Mouse (Mus musculus) heart, embryonic 15.5 days (tissue): ENCODE results near the gene Bud23. TPM values are rescaled to one million over a fixed set of nuclear protein-coding genes. Genes with fewer than 3 reads are reported as not detected.
"Not testable (repeated sequence)": the region's sequence is repeated elsewhere in the genome, so short reads cannot be mapped to it uniquely, and the experiment has no call there.

Experiments used
- ATAC-seq: fragments of 200-750 bp; cut with Nextera tagmentation; replicated peaks from 2 replicates; pipeline ENCODE4 v1.8.0; 2017; ENCODE audit warnings: low read depth, moderate TSS enrichment; ENCODE audit not compliant: insufficient number of reproducible peaks, insufficient read depth, low FRiP score
- H3K27ac ChIP-seq: fragments of 300-500 bp; sonication (generic); 2 replicates; pipeline ENCODE4 v1.5.1; 2015; ENCODE audit warnings: mild to moderate bottlenecking, inconsistent platforms
- H3K27me3 ChIP-seq: fragments of 300-500 bp; sonication (generic); 2 replicates; pipeline ENCODE4 v1.6.1; 2015; ENCODE audit warnings: inconsistent platforms
- H3K36me3 ChIP-seq: fragments of 300-500 bp; sonication (generic); 2 replicates; pipeline ENCODE4 v1.6.1; 2015; ENCODE audit warnings: mild to moderate bottlenecking, inconsistent platforms
- H3K4me1 ChIP-seq: fragments of 300-500 bp; sonication (generic); replicated peaks from 2 replicates; pipeline ENCODE4 v1.6.1; 2015; ENCODE audit warnings: inconsistent platforms
- H3K4me2 ChIP-seq: fragments of 300-500 bp; sonication (generic); 2 replicates; pipeline ENCODE4 v1.6.1; 2015; ENCODE audit warnings: inconsistent platforms, mild to moderate bottlenecking, moderate library complexity
- H3K4me3 ChIP-seq: fragments of 300-500 bp; sonication (generic); 2 replicates; pipeline ENCODE4 v1.5.1; 2015; ENCODE audit warnings: mild to moderate bottlenecking, inconsistent platforms
- H3K9ac ChIP-seq: fragments of 300-500 bp; sonication (generic); 2 replicates; pipeline ENCODE4 v1.6.1; 2015; ENCODE audit warnings: mild to moderate bottlenecking, inconsistent platforms
- H3K9me3 ChIP-seq: fragments of 300-500 bp; sonication (generic); replicated peaks from 2 replicates; pipeline ENCODE4 v1.6.1; 2016; ENCODE audit warnings: inconsistent platforms
- WGBS: fragments of 180-500 bp; shearing (Covaris S2); methylation state at CpG from one replicate; pipeline ENCODE4 v1.1.7; 2015; ENCODE audit warnings: mixed read lengths; 5-methylcytosine and 5-hydroxymethylcytosine counted together
- polyA plus RNA-seq: library from polyadenylated mRNA; unstranded; fragments of >200 nt; fragmentation: Nextera tagmentation; extraction: Ambion mirVana; gene quantifications from 2 replicates; pipeline ENCODE4 v1.2.1, GENCODE M21; 2015

Gene Bud23
- polyA plus RNA-seq = 49.4 and 68.2 TPM in 2 replicates

DNA sequence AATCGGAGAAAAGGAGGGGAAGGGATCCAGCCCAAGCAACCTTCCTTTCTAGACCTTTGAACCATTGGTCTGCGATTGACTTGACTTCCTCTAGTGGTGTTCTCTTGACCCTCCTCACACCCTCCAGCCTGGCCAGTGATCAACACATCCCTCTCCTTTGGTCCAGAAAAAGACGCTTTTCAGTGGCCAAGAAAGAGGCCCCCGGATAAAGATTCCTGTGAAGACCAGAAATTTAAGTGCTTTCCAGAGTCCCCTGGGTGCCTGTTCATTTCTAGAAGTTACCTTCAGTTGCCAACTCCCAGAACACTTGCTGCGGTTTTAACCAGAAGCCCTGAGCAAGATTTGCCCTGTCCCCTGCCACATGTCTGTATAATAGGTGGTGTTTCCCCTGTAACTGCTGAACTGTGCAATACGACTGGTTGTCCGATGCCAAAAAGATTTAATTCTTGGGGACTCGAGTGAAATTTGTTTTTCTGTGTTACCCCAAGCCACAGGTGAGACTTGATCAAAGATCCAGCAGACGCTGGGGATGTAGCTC, at the start of gene Bud23:
Bud23 (minus strand) TSS at position 51 of the 538 bp plus-strand sequence.
- H3K27ac ChIP-seq = peak within 1 kb of the TSS; percentile 65
- not testable (repeated sequence) for H3K27me3 ChIP-seq, H3K9me3 ChIP-seq, ATAC-seq
- H3K9ac ChIP-seq = peak within 1 kb of the TSS; percentile 89
- H3K36me3 ChIP-seq = peaks cover 32% of the 10 kb centered on the region
- peak within 1 kb of the TSS; percentile 94 for H3K4me3 ChIP-seq
- peak within 1 kb of the TSS; percentile 96 for H3K4me2 ChIP-seq
- peaks cover 23% of the 10 kb centered on the region for H3K4me1 ChIP-seq
- WGBS = 68% methylated on average over 9 of the region's 9 CpGs

DNA sequence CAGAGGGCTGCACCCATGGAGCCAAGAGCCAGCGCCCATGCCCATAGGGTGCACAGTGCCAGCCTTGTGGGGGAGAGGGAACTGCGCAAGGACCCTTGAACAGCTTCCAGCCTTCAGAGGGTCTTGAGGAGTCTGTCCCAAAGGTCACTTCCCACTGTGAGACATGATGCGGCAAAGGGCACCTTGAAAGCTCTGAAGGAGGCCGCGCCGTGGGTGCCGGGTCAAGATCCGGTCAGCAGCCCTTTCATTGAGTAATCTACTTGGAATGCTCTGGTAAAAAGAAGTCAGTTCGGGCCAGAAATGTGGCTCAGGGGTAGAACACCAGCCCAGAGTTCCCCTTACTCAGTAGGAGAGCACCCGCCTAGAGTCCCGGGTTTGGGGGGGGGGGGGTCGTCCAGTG, 49.0 kb upstream of the Bud23 start:
- Histone ChIP-seq H3K4me2 (no peak overlapping the region), H3K27ac (no peak overlapping the region), H3K27me3 (peaks cover 20% of the 10 kb centered on the region), H3K4me1 (peaks cover 6% of the 10 kb centered on the region; the same call in 1 of the 2 replicates), H3K9ac (no peak overlapping the region), H3K36me3 (no peaks in the 10 kb centered on the region), H3K9me3 (no peaks in the 10 kb centered on the region), H3K4me3 (no peak overlapping the region)
- WGBS = 82% methylated on average over 12 of the region's 12 CpGs
- no peak for ATAC-seq

DNA sequence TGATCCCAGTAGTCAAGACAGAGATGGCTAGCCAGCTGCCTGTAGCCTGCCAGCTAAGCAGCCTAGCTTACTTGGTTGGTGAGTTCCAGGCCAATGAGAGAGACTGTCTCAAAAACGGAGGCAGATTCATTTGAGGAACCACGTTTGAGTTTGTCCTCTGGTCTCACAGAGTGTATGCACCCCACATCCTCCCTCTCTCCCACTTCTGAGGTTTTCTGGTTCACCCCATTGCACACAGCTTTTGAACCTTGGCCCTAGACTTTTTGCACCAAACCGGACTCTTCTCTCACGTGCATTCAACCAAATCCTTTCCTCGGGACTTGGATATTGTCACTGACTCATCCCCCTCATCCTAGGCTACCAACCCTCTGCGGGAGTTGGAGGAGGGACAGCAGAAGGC, 45.2 kb upstream of the Bud23 start:
- no peak for ATAC-seq
- 70% methylated on average over 6 of the region's 6 CpGs for WGBS

DNA sequence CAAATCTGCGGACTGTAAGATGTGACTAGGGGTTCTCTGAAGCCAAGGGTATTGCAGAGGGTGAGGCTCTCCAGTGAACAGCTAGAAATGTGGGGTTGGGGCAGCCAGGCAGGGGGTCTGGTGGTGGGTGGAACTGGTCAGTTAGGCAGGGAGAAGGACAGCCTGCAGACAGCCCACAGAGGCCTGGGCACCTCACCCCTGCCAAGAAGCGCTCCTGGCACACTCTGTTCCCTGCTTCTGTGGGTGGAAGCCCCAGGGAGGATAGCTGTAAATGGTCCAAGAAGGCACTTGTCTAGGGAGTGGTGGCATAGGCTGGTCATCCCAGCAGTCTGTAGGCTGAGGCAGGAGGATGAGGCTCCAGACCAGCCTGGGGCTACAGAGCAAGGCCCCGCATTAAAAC, 44.7 kb upstream of the Bud23 start:
- Histone ChIP-seq H3K9me3 (no peaks in the 10 kb centered on the region), H3K9ac (no peak overlapping the region), H3K4me2 (no peak overlapping the region), H3K4me3 (no peak overlapping the region), H3K36me3 (no peaks in the 10 kb centered on the region), H3K4me1 (peaks cover 19% of the 10 kb centered on the region), H3K27me3 (peaks cover 54% of the 10 kb centered on the region), H3K27ac (no peak overlapping the region)
- no peak for ATAC-seq
- WGBS = 83% methylated on average over 3 of the region's 3 CpGs

More for the DNA sequence above, 45.2 kb upstream of the Bud23 start:
- Histone ChIP-seq H3K9ac (no peak overlapping the region), H3K36me3 (no peaks in the 10 kb centered on the region), H3K27me3 (peaks cover 49% of the 10 kb centered on the region), H3K27ac (no peak overlapping the region), H3K4me3 (no peak overlapping the region), H3K4me1 (peaks cover 19% of the 10 kb centered on the region), H3K9me3 (no peaks in the 10 kb centered on the region), H3K4me2 (no peak overlapping the region)

DNA sequence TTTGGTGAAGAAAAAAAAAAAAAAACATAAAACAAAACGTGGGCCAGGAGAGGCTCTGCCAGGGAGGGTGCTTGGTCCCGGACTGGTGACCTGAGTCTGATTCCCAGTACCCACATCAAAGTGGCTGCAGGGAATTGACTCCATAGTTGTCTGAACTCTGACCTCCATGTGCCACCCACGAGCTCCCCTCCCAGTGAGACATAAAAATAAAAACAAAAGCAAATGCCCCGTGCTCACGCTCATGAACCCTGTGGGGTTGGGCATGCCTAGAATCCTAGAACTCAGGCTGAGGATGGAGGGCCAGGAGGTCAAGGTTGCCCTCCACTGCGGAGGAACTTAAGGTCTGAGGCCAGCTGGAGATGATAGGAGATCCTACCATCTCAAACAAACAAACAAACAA, 44.3 kb upstream of the Bud23 start:
- H3K9ac ChIP-seq = no peak overlapping the region
- H3K4me3 ChIP-seq = no peak overlapping the region
- no peak overlapping the region for H3K27ac ChIP-seq
- peaks cover 19% of the 10 kb centered on the region for H3K4me1 ChIP-seq
- no peak for ATAC-seq
- H3K9me3 ChIP-seq = no peaks in the 10 kb centered on the region
- H3K27me3 ChIP-seq = peaks cover 58% of the 10 kb centered on the region
- H3K36me3 ChIP-seq = no peaks in the 10 kb centered on the region
- H3K4me2 ChIP-seq = no peak overlapping the region
- 64% methylated on average over 6 of the region's 6 CpGs for WGBS

DNA sequence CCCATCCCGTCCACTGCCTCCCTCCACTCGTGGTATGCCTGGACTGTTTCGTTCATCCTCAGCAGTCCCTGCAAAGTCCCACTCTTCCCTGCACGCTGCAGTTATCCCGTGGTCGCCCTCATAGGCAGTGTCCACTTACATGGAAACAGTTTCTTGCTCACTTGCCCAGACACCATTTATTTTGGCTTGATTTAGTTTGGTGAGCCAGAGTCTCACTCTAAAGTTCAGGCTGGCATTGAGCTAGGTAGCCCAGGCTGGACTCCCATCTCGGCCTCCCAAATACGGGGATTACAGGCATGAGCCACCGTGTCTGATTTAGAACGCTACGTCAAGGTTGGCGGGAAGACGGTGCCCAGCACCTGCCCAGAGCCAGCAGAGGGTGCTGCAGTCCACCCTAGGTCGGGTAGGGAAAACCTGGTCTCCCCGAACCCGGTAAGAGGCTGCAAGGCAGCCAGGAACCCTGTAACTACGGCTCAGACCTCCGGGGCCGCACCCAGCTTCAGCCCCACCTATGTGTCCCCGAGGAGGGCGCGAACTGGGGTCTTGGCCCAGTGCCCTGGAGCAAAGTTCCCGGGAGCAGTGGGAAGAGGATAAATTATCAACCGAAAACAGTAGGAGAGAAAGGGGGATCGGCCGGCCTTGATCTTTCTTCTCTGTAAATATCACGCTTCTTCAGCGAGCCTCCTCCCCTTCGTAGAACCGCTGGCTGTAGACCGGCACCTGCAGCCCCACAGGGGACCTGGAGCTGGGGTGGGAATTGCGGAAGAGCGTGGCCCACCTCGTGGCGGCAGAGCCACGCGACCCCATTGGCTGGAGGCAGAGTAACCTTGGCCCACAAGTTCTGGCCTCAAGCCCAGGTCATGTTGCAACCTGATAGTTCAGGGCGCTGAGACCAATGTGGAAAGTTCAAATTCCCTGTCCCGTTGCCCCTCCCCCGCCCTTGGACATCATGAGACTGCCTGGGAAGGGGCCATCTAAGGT, 43.1 kb upstream of the Bud23 start:
- Histone ChIP-seq H3K4me1 (peaks cover 19% of the 10 kb centered on the region), H3K27me3 (peaks cover 69% of the 10 kb centered on the region), H3K9me3 (no peaks in the 10 kb centered on the region), H3K27ac (no peak overlapping the region), H3K9ac (no peak overlapping the region), H3K4me3 (peak overlapping the region; percentile 56), H3K36me3 (no peaks in the 10 kb centered on the region), H3K4me2 (peak overlapping the region; percentile 94)
- WGBS = 10% methylated on average over 40 of the region's 40 CpGs
- ATAC-seq = peak; percentile 36; the same call in 1 of the 2 replicates

DNA sequence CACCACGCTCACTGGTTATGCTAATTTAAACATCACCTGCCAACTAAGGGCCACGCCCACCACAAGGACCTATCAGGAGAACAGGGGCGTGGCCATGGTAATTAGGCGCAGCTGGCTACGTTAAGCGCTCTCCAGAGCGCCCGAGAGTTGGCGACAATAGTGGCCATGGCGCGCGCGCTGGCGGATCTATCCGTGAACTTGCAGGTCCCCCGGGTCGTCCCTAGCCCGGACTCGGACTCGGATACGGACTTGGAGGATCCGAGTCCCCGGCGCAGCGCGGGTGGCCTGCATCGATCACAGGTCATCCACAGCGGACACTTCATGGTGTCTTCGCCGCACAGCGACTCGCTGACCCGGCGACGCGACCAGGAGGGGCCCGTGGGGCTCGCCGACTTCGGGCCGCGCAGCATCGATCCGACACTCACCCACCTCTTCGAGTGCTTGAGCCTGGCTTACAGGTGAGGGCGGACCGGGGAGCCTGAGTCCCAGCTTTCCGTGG, 42.0 kb upstream of the Bud23 start:
- Histone ChIP-seq H3K4me2 (peak overlapping the region; percentile 94), H3K9ac (peak overlapping the region; percentile 56), H3K36me3 (no peaks in the 10 kb centered on the region), H3K4me3 (peak overlapping the region; percentile 56), H3K27ac (no peak overlapping the region), H3K9me3 (no peaks in the 10 kb centered on the region), H3K27me3 (peaks cover 69% of the 10 kb centered on the region), H3K4me1 (peaks cover 19% of the 10 kb centered on the region)
- WGBS = under 1% methylated on average over 48 of the region's 48 CpGs
- ATAC-seq = peak; percentile 63

DNA sequence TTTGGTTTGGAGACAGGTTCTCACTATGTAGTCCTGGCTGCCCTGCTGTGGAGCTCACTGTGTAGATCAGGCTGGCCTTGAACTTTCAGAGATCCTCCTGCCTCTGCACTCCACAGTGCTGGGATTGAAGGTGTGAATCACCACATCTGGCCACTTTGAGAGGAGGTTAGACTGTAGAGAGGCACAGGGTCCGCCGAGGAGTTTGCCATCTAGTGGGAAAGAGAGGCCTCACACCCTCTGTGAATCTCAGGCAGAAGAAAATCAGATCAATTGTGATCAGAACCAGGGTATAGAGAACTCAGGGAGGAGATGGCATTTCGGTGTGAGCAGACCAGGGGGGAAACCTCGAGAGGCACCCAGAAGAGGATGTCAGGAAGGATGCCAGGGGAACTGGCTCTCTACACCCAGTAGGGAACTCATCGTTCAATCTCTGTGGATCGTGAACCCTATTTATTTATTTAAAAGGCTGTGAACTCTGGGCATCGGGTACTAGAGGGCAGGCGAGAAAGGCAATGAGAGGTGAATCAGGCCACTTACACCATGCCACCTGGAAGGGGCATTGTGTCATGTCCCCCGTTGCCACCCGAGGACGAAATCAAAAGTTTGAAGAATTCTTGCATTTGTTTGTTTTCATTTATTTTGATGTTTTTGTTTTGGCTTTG, 39.4 kb upstream of the Bud23 start:
- no peak overlapping the region for H3K4me3 ChIP-seq
- WGBS = 58% methylated on average over 11 of the region's 11 CpGs
- no peak for ATAC-seq
- peaks cover 53% of the 10 kb centered on the region for H3K27me3 ChIP-seq
- H3K9ac ChIP-seq = no peak overlapping the region
- H3K9me3 ChIP-seq = no peaks in the 10 kb centered on the region
- H3K36me3 ChIP-seq = no peaks in the 10 kb centered on the region
- H3K4me1 ChIP-seq = peaks cover 19% of the 10 kb centered on the region
- no peak overlapping the region for H3K4me2 ChIP-seq
- H3K27ac ChIP-seq = no peak overlapping the region

DNA sequence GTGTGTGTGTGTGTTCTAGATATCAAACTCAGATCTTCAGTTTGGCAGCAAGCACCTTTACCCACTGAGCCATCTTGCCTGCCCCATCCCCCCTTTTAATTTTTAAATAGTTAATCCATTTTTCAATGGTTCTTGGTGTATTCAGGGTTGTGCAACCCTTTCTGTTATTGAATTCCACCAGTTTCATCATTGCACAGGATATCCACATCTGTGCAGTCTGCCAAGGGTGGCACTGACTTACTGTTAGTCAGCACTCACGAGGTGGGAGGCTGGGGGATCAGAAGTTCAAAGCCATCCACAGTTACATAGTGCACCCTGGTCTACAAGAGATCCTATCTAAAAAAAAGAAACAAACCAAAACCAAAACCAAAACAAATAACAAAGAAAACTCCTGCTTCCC, 36.2 kb upstream of the Bud23 start:
- WGBS = 56% methylated on average over 1 of the region's 1 CpGs
- H3K27ac ChIP-seq = no peak overlapping the region
- H3K36me3 ChIP-seq = no peaks in the 10 kb centered on the region
- peaks cover 32% of the 10 kb centered on the region for H3K27me3 ChIP-seq
- no peak overlapping the region for H3K4me3 ChIP-seq
- H3K9ac ChIP-seq = no peak overlapping the region
- ATAC-seq = no peak
- no peaks in the 10 kb centered on the region for H3K4me1 ChIP-seq
- no peaks in the 10 kb centered on the region for H3K9me3 ChIP-seq
- no peak overlapping the region for H3K4me2 ChIP-seq

DNA sequence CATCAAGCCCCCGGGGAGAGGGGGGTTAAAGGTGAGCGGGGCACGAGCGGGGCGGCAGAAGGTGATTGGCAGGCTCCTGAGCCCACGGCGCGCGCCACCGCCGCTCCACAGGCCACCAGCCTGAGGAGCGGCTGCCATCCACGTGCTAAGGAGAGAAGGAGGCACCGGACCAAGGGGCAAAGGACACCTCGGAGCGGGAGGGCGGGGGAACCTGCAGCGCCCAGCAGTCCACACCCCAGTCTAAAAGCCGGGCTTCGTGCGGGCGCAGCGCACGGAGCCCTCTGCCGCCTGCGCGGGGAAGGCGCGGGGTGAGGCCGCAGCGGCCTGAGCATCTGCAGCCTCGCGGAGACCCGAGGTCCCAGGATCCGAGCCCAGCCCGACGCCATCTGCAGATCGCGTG, 24.9 kb upstream of the Bud23 start, which contains the start of gene Mlxipl:
Mlxipl (plus strand) TSS at position 238 of the 400 bp plus-strand sequence.
- no peak for ATAC-seq
- no peak within 1 kb of the TSS for H3K9ac ChIP-seq
- H3K36me3 ChIP-seq = no peaks in the 10 kb centered on the region
- peaks cover 5% of the 10 kb centered on the region; the same call in 1 of the 2 replicates for H3K4me1 ChIP-seq
- no peaks in the 10 kb centered on the region for H3K9me3 ChIP-seq
- peaks cover 78% of the 10 kb centered on the region for H3K27me3 ChIP-seq
- H3K4me2 ChIP-seq = peak within 1 kb of the TSS; percentile 49
- WGBS = 3% methylated on average over 38 of the region's 39 CpGs
- H3K27ac ChIP-seq = no peak within 1 kb of the TSS
- H3K4me3 ChIP-seq = peak within 1 kb of the TSS; percentile 23

DNA sequence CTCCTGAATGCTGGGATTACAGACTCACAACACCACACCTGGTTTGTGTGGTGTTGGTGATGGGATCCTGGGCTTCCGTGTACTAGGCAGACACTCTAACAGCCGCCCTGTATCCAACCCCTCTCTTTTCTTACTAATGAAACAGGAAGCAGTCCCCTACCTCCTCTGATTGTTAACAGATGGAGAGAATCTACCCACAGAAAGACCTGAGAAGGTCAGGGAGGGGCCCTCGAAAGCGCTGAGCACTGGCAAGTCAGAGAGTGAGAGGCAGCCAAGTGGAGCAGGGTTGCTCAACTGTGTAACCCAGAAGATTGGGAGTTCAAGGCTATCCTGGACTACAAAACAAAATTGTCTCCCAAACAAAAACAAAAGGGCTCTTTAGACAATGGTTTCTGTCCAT, 22.1 kb upstream of the Bud23 start:
- 56% methylated on average over 4 of the region's 4 CpGs for WGBS
- no peak overlapping the region for H3K4me2 ChIP-seq
- no peak for ATAC-seq
- no peak overlapping the region for H3K9ac ChIP-seq
- no peaks in the 10 kb centered on the region for H3K36me3 ChIP-seq
- no peaks in the 10 kb centered on the region for H3K9me3 ChIP-seq
- no peak overlapping the region for H3K27ac ChIP-seq
- no peak overlapping the region for H3K4me3 ChIP-seq
- peaks cover 5% of the 10 kb centered on the region; the same call in 1 of the 2 replicates for H3K4me1 ChIP-seq
- H3K27me3 ChIP-seq = peaks cover 63% of the 10 kb centered on the region
